Mouse (Mus musculus): ENCODE measurements around the gene Hemgn. TPM values are rescaled to one million over a fixed set of nuclear protein-coding genes. Genes with fewer than 3 reads are reported as not detected.

Gene Hemgn
- not detected for polyA plus RNA-seq (2014; fragmentation: Illumina TruSeq; extraction: RNeasy Lipid Tissue Mini Kit (QIAGEN cat#74804); ENCODE audit: low read depth, low replicate concordance)

GRCm38 (mm10) chr4:46413406-46413805 is at the start of gene Hemgn:
Gene Hemgn, minus strand, starts transcription at chr4:46413506.

GRCm38 (mm10) chr4:46450519-46451131 is 37.3 kb upstream of the Hemgn start, which contains the start of gene Anp32b:
Gene Anp32b, plus strand, starts transcription at chr4:46450902.

GRCm38 (mm10) chr4:46389013-46389611 is 24.2 kb downstream of the Hemgn start, which contains the start of gene Trmo:
Gene Trmo, minus strand, starts transcription at chr4:46389437.

Other genes with a start within 250 kb of the Hemgn start
- gene Xpa, start 217.2 kb downstream of the Hemgn start, polyA plus RNA-seq (2014; fragmentation: Illumina TruSeq; extraction: RNeasy Lipid Tissue Mini Kit (QIAGEN cat#74804); ENCODE audit: low read depth, low replicate concordance) = 46.6 TPM
- not detected for gene Foxe1, start 69.9 kb downstream of the Hemgn start, polyA plus RNA-seq (2014; fragmentation: Illumina TruSeq; extraction: RNeasy Lipid Tissue Mini Kit (QIAGEN cat#74804); ENCODE audit: low read depth, low replicate concordance)
- gene Trmo, start 24.1 kb downstream of the Hemgn start, polyA plus RNA-seq (2014; fragmentation: Illumina TruSeq; extraction: RNeasy Lipid Tissue Mini Kit (QIAGEN cat#74804); ENCODE audit: low read depth, low replicate concordance) = 1.2 TPM
- 136 TPM for gene Anp32b, start 37.4 kb upstream of the Hemgn start, polyA plus RNA-seq (2014; fragmentation: Illumina TruSeq; extraction: RNeasy Lipid Tissue Mini Kit (QIAGEN cat#74804); ENCODE audit: low read depth, low replicate concordance)
- gene Nans, start 75.7 kb upstream of the Hemgn start, polyA plus RNA-seq (2014; fragmentation: Illumina TruSeq; extraction: RNeasy Lipid Tissue Mini Kit (QIAGEN cat#74804); ENCODE audit: low read depth, low replicate concordance) = 3.3 TPM
- gene Trim14, start 122.6 kb upstream of the Hemgn start, polyA plus RNA-seq (2014; fragmentation: Illumina TruSeq; extraction: RNeasy Lipid Tissue Mini Kit (QIAGEN cat#74804); ENCODE audit: low read depth, low replicate concordance) = not detected
- 0.65 TPM for gene Coro2a, start 188.7 kb upstream of the Hemgn start, polyA plus RNA-seq (2014; fragmentation: Illumina TruSeq; extraction: RNeasy Lipid Tissue Mini Kit (QIAGEN cat#74804); ENCODE audit: low read depth, low replicate concordance)
- 0.28 TPM for gene Tbc1d2, start 236.7 kb upstream of the Hemgn start, polyA plus RNA-seq (2014; fragmentation: Illumina TruSeq; extraction: RNeasy Lipid Tissue Mini Kit (QIAGEN cat#74804); ENCODE audit: low read depth, low replicate concordance)

Data from kidney, adult 10 weeks (tissue).